Mouse (Mus musculus) forebrain, postnatal 0 days (tissue): ENCODE measurements around the gene Ttc9c. TPM values are rescaled to one million over a fixed set of nuclear protein-coding genes. Genes with fewer than 3 reads are reported as not detected.

ENCODE experiments used
- ATAC-seq: fragments of 200-750 bp; cut with Nextera tagmentation; 2 replicates; pipeline ENCODE4 v1.8.0; 2017; ENCODE audit warnings: mild to moderate bottlenecking, moderate library complexity
- DNase-seq: peaks from one replicate; pipeline ENCODE4 v3.0.0-alpha.2; 2015
- H3K27ac ChIP-seq: fragments of 300-500 bp; sonication (generic); 2 replicates; pipeline ENCODE4 v1.5.1; 2014; ENCODE audit warnings: low read depth, mild to moderate bottlenecking, antibody characterized with exemption, low read length, moderate library complexity, mixed read lengths
- H3K27me3 ChIP-seq: fragments of 300-500 bp; sonication (generic); 2 replicates; pipeline ENCODE4 v1.6.1; 2014; ENCODE audit warnings: mild to moderate bottlenecking, low read length, mixed read lengths; ENCODE audit not compliant: insufficient read depth
- H3K36me3 ChIP-seq: fragments of 300-500 bp; sonication (generic); 2 replicates; pipeline ENCODE4 v1.6.1; 2014; ENCODE audit warnings: mild to moderate bottlenecking, moderate library complexity; ENCODE audit not compliant: insufficient read depth
- H3K4me1 ChIP-seq: fragments of 300-500 bp; sonication (generic); 2 replicates; pipeline ENCODE4 v1.6.1; 2014; ENCODE audit warnings: antibody characterized with exemption; ENCODE audit not compliant: insufficient read depth
- H3K4me2 ChIP-seq: fragments of 300-500 bp; sonication (generic); 2 replicates; pipeline ENCODE4 v1.6.1; 2014; ENCODE audit warnings: low read depth, mild to moderate bottlenecking, moderate library complexity
- H3K4me3 ChIP-seq: fragments of 300-500 bp; sonication (generic); 2 replicates; pipeline ENCODE4 v1.5.1; 2014; ENCODE audit warnings: low read depth, low read length, mixed read lengths
- H3K9ac ChIP-seq: fragments of 300-500 bp; sonication (generic); 2 replicates; pipeline ENCODE4 v1.6.1; 2014; ENCODE audit warnings: mild to moderate bottlenecking
- H3K9me3 ChIP-seq: fragments of 300-500 bp; sonication (generic); 2 replicates; pipeline ENCODE4 v1.6.1; 2016; ENCODE audit warnings: low read length
- CTCF ChIP-seq: sonication (generic); IDR thresholded peaks from 2 replicates; pipeline ENCODE4 v1.5.1; 2016; ENCODE audit warnings: antibody characterized with exemption, control low read depth, low read depth
- WGBS: fragments of 180-500 bp; shearing (Covaris S2); extraction: QIAGEN DNeasy Blood & Tissue Kit; methylation state at CpG from one replicate; pipeline ENCODE4 v1.1.7; 2014; 5-methylcytosine and 5-hydroxymethylcytosine counted together
- polyA plus RNA-seq: library from polyadenylated mRNA; unstranded; fragments of >200 nt; fragmentation: Nextera tagmentation; extraction: Ambion mirVana; gene quantifications from 2 replicates; pipeline ENCODE4 v1.2.1, GENCODE M21; 2015
- total RNA-seq: library from RNA; depleted of rRNA; stranded (reverse); fragments of >200 nt; gene quantifications from 2 replicates; pipeline ENCODE4 v1.2.3, GENCODE M21; 2014; rRNA removed

The Ttc9c gene
- total RNA-seq: 71.9 and 72.6 TPM in 2 replicates
- polyA plus RNA-seq: 34.1 and 44.4 TPM in 2 replicates

GRCm38 (mm10) chr19:8818801-8819595, at the start of gene Ttc9c:
TSS of gene Ttc9c (minus strand) at chr19:8819333.
- Histone ChIP-seq H3K4me1 (peaks cover 32% of the 10 kb centered on the region), H3K27me3 (no peaks in the 10 kb centered on the region), H3K9me3 (no peaks in the 10 kb centered on the region), H3K4me2 (peak within 1 kb of the TSS; percentile 88), H3K9ac (peak within 1 kb of the TSS; percentile 96), H3K4me3 (peak within 1 kb of the TSS; percentile 97), H3K36me3 (peaks cover 11% of the 10 kb centered on the region), H3K27ac (peak within 1 kb of the TSS; percentile 100)
- ATAC-seq (peak; percentile 92), DNase-seq (peak; percentile 99)
- TF ChIP-seq CTCF: no peak
- WGBS: under 1% methylated on average over 33 of the region's 33 CpGs

- H3K4me2 ChIP-seq: no peak overlapping the region
- 86% methylated on average over 6 of the region's 6 CpGs for WGBS
- no peaks in the 10 kb centered on the region for H3K36me3 ChIP-seq
- ATAC-seq (no peak), DNase-seq (no peak)
- H3K9me3 ChIP-seq: no peaks in the 10 kb centered on the region
- H3K4me1 ChIP-seq: no peaks in the 10 kb centered on the region
- no peak for TF ChIP-seq CTCF
- H3K9ac ChIP-seq: no peak overlapping the region
- no peaks in the 10 kb centered on the region for H3K27me3 ChIP-seq
- H3K27ac ChIP-seq: no peak overlapping the region
- H3K4me3 ChIP-seq: no peak overlapping the region
Observed at GRCm38 (mm10) chr19:8864265-8864664, 45.1 kb upstream of the Ttc9c start.

- DNase-seq (no peak), ATAC-seq (no peak)
- Histone ChIP-seq H3K4me3 (no peak overlapping the region), H3K9ac (no peak overlapping the region), H3K4me2 (no peak overlapping the region), H3K27me3 (no peaks in the 10 kb centered on the region), H3K9me3 (no peaks in the 10 kb centered on the region), H3K36me3 (no peaks in the 10 kb centered on the region), H3K27ac (no peak overlapping the region), H3K4me1 (no peaks in the 10 kb centered on the region)
- WGBS: 24% methylated on average over 1 of the region's 1 CpGs
- TF ChIP-seq CTCF: peak; percentile 56
Observed at GRCm38 (mm10) chr19:8859018-8859417, 39.9 kb upstream of the Ttc9c start.

- ATAC-seq (no peak), DNase-seq (peak; percentile 56)
- Histone ChIP-seq H3K4me1 (no peaks in the 10 kb centered on the region), H3K4me3 (no peak overlapping the region), H3K27ac (no peak overlapping the region), H3K4me2 (no peak overlapping the region), H3K9ac (no peak overlapping the region), H3K9me3 (no peaks in the 10 kb centered on the region), H3K27me3 (no peaks in the 10 kb centered on the region), H3K36me3 (no peaks in the 10 kb centered on the region)
- peak; percentile 68 for TF ChIP-seq CTCF
- 43% methylated on average over 4 of the region's 4 CpGs for WGBS
Observed at GRCm38 (mm10) chr19:8857689-8858088, 38.6 kb upstream of the Ttc9c start.

GRCm38 (mm10) chr19:8853117-8853516, 34.0 kb upstream of the Ttc9c start:
- Histone ChIP-seq H3K27me3 (no peaks in the 10 kb centered on the region), H3K4me2 (no peak overlapping the region), H3K4me1 (no peaks in the 10 kb centered on the region), H3K9ac (no peak overlapping the region), H3K27ac (no peak overlapping the region), H3K9me3 (no peaks in the 10 kb centered on the region), H3K4me3 (no peak overlapping the region), H3K36me3 (peaks cover 12% of the 10 kb centered on the region)
- TF ChIP-seq CTCF: no peak
- no peak for ATAC-seq
- WGBS: 75% methylated on average over 3 of the region's 3 CpGs
- no peak for DNase-seq

- DNase-seq: no peak
- no peak overlapping the region for H3K4me3 ChIP-seq
Observed at GRCm38 (mm10) chr19:8852236-8852928, 33.2 kb upstream of the Ttc9c start.

GRCm38 (mm10) chr19:8851639-8852038, 32.5 kb upstream of the Ttc9c start:
- TF ChIP-seq CTCF: no peak
- H3K9me3 ChIP-seq: no peaks in the 10 kb centered on the region
- H3K36me3 ChIP-seq: peaks cover 25% of the 10 kb centered on the region
- no peak overlapping the region for H3K9ac ChIP-seq
- 54% methylated on average over 7 of the region's 7 CpGs for WGBS
- no peaks in the 10 kb centered on the region for H3K4me1 ChIP-seq
- no peaks in the 10 kb centered on the region for H3K27me3 ChIP-seq
- no peak overlapping the region for H3K27ac ChIP-seq
- ATAC-seq: no peak
- H3K4me2 ChIP-seq: no peak overlapping the region
- no peak overlapping the region for H3K4me3 ChIP-seq
- DNase-seq: no peak

More at GRCm38 (mm10) chr19:8852236-8852928, 33.2 kb upstream of the Ttc9c start:
- TF ChIP-seq CTCF: no peak
- Histone ChIP-seq H3K4me1 (no peaks in the 10 kb centered on the region), H3K9ac (no peak overlapping the region), H3K36me3 (peaks cover 18% of the 10 kb centered on the region), H3K4me2 (no peak overlapping the region), H3K9me3 (no peaks in the 10 kb centered on the region), H3K27me3 (no peaks in the 10 kb centered on the region), H3K27ac (no peak overlapping the region)
- ATAC-seq: no peak
- 64% methylated on average over 10 of the region's 10 CpGs for WGBS
